Mouse (Mus musculus) macrophage (primary cell): ENCODE measurements around the gene Lypd6b. TPM values are rescaled to one million over a fixed set of nuclear protein-coding genes. Genes with fewer than 3 reads are reported as not detected.

Source experiments
- H3K27ac ChIP-seq: fragments of 350-480 bp; formaldehyde crosslinking; 2 replicates; pipeline ENCODE4 v1.9.0; 2021
- H3K36me3 ChIP-seq: fragments of 350-480 bp; formaldehyde crosslinking; 2 replicates; pipeline ENCODE4 v1.9.0; 2021; ENCODE audit errors: inconsistent target
- H3K4me3 ChIP-seq: fragments of 350-480 bp; formaldehyde crosslinking; 2 replicates; pipeline ENCODE4 v1.9.0; 2021; ENCODE audit errors: inconsistent target
- H3K79me2 ChIP-seq: fragments of 350-480 bp; formaldehyde crosslinking; 2 replicates; pipeline ENCODE4 v1.9.0; 2021; ENCODE audit errors: inconsistent target
- WGBS: methylation state at CpG from one replicate; pipeline ENCODE4 v1.1.7; 2026; ENCODE audit warnings: inconsistent platforms; ENCODE audit not compliant: missing documents; 5-methylcytosine and 5-hydroxymethylcytosine counted together
- polyA plus RNA-seq: library from polyadenylated mRNA; stranded (reverse); fragments of 250-400 nt; gene quantifications from 3 replicates; pipeline ENCODE4 v1.2.4, GENCODE M21; 2018; ENCODE audit warnings: inconsistent platforms

The Lypd6b gene
- polyA plus RNA-seq, 1 experiment from 2014 or later = not detected

DNA sequence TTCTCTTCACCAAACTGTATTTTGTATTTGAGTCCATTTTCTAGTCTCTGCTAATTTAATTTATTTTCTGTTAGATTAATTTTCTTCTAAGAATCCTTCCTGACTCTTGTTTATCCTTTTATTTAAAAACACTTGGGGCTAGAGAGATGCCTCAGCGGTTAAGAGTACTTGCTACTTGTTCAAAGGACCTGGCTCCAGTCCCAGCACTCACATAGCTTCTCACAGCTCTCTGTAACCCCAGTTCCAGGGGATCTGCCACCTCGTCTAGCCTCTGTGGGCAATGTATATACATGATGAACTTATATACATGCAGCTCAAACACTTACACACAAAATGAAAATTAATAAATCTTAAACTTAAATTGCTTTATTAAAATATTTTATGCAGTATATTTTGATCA is 103.2 kb downstream of the Lypd6b start:
- Histone ChIP-seq H3K79me2 (no peaks in the 10 kb centered on the region), H3K4me3 (no peak overlapping the region), H3K27ac (no peak overlapping the region), H3K36me3 (no peaks in the 10 kb centered on the region)
- 80% methylated on average over 2 of the region's 2 CpGs for WGBS

GRCm38 (mm10) chr2:49909838-49910407 is 122.4 kb downstream of the Lypd6b start:
- Histone ChIP-seq H3K36me3 (no peaks in the 10 kb centered on the region), H3K27ac (no peak overlapping the region), H3K4me3 (no peak overlapping the region), H3K79me2 (no peaks in the 10 kb centered on the region)
- 79% methylated on average over 6 of the region's 6 CpGs for WGBS

DNA sequence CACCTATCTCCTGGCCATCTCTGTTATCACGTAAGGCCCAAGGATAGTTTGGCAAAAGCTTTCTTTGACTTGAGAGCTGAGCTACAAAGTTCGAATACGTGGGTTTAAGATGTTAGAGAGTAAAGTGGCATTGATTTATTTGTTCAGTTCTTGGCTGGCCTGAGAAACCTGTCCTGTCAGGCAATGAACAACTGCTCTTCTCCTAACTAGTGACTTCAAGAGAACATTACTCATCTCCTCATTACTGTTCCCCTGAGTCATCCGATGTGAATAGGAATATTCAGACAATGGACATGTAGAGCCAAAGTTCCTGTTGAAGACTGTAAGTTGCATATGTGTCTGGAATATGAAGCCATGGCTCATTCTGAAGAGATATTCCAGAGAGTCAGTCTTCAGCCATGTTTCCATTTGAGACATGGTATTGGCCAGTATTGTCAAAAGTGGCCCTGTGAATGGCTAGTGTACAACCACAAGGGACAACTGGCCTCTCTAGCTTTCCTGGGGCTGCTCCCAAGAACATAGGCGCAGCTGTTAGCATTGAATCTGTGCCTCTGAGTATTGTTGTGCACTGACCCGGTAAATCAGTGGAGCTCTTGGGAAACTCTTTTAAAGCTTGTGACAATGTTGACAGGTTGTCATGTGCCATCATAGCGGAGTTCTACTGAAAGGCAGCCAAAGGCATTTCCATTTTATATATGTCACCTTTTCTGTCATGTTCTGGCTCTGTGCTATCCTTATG is 124.0 kb downstream of the Lypd6b start:
- Histone ChIP-seq H3K27ac (no peak overlapping the region), H3K4me3 (no peak overlapping the region), H3K79me2 (no peaks in the 10 kb centered on the region), H3K36me3 (no peaks in the 10 kb centered on the region)
- 91% methylated on average over 7 of the region's 7 CpGs for WGBS

DNA sequence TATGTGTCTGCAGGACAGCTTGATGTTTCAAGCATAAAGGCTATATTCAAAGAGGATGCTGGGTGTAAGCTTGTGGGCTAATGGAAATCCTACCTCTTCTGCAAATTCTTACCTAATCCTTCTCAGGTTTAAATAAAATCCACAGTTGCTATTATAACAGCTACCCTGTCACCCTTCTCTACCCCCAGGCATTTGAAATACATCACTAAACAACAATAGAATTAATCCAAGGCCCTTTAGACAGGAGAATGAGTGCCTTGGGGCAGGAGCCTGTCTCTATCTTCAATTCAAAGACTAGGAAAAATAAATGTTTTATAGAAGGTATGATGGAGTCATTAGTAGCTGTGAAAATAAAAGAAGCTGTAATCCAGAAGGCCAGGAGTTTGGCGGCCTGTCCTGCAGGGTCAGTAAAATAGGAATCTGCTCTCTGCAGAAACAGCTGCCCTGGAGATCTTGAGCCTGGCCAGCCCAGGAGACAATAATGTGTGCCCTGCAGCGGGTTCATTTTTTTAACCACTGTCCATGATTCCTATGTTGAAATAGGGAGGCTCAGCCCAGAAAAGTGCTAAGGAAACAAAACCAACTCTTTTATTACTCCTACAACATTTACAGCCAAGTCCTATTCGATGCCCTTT is 124.9 kb downstream of the Lypd6b start:
- no peak overlapping the region for H3K27ac ChIP-seq
- 89% methylated on average over 3 of the region's 3 CpGs for WGBS
- no peaks in the 10 kb centered on the region for H3K79me2 ChIP-seq
- H3K4me3 ChIP-seq = no peak overlapping the region
- H3K36me3 ChIP-seq = no peaks in the 10 kb centered on the region

DNA sequence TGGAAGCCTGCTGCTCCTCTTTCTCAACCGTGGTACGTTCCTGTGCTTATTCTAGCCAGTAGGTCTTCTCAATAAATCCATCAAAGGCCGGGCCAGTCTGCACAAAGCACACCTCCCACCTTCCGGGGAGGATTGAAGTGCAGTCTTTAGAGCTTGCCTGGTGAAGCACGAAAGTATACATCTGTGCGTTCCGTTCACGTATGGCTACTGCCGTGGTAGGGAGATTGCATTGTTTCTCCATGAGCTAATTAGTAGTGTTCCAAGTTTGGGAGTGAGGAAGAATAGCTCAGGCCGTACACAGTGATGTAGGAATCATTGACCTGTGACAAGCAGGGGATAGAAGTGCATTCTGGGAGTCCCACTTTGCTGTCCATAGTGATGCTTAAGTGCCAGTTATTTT is 130.0 kb downstream of the Lypd6b start:
- H3K79me2 ChIP-seq = no peaks in the 10 kb centered on the region
- no peaks in the 10 kb centered on the region for H3K36me3 ChIP-seq
- no peak overlapping the region for H3K27ac ChIP-seq
- 93% methylated on average over 10 of the region's 10 CpGs for WGBS
- H3K4me3 ChIP-seq = no peak overlapping the region

GRCm38 (mm10) chr2:49918132-49918531 is 130.6 kb downstream of the Lypd6b start:
- H3K27ac ChIP-seq = no peak overlapping the region
- no peaks in the 10 kb centered on the region for H3K79me2 ChIP-seq
- no peak overlapping the region for H3K4me3 ChIP-seq
- 91% methylated on average over 4 of the region's 4 CpGs for WGBS
- no peaks in the 10 kb centered on the region for H3K36me3 ChIP-seq

GRCm38 (mm10) chr2:49918692-49919091 is 131.2 kb downstream of the Lypd6b start:
- H3K79me2 ChIP-seq = no peaks in the 10 kb centered on the region
- H3K4me3 ChIP-seq = no peak overlapping the region
- 31% methylated on average over 9 of the region's 9 CpGs for WGBS
- no peaks in the 10 kb centered on the region for H3K36me3 ChIP-seq
- no peak overlapping the region for H3K27ac ChIP-seq

DNA sequence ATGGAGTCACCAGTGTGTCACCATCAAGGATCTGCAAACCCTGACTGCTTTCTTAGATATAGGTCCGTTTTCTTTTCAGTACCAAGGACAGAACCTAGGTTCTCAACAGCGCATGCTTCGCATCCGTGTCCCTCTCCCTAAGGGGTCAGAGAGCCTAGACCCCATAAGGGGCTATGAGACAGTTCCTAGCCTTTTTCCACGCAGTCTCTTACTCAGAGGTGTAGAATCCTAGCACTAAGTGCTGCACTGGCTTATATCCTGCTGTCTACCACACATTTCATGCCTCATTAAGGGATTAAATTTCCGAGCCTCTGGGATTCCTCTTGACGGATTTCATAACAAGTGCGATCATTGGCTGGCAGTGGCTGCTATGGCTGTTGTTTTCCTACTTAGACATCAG is 134.5 kb downstream of the Lypd6b start:
- no peak overlapping the region for H3K27ac ChIP-seq
- WGBS = 88% methylated on average over 8 of the region's 8 CpGs
- H3K4me3 ChIP-seq = no peak overlapping the region
- H3K36me3 ChIP-seq = no peaks in the 10 kb centered on the region
- H3K79me2 ChIP-seq = no peaks in the 10 kb centered on the region

- Histone ChIP-seq H3K4me3 (no peak overlapping the region), H3K79me2 (no peaks in the 10 kb centered on the region)
- WGBS = 82% methylated on average over 4 of the region's 4 CpGs
These were observed 135.3 kb downstream of the Lypd6b start for GRCm38 (mm10) chr2:49922810-49923209.

DNA sequence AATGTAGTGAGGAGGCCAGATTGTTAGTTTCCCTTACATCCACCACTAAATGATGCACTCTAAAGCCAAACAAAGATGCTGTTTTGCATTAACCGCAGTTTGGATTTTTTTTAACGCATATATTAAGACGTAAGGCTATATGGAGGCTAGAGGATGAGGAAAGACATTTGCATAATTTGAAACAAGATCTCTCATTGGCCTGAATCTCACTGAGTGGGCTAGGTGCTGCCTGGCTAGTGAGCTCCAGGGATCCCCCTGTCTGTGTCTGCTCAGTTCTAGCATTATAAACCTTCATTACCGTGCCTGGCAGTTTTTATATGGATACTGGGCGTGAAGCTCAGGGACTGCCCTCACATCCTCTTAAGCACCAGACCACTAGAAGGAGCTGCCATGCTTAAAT is 138.7 kb downstream of the Lypd6b start:
- Histone ChIP-seq H3K27ac (no peak overlapping the region), H3K36me3 (no peaks in the 10 kb centered on the region), H3K4me3 (no peak overlapping the region), H3K79me2 (no peaks in the 10 kb centered on the region)
- WGBS = 97% methylated on average over 5 of the region's 5 CpGs

More at GRCm38 (mm10) chr2:49922810-49923209, 135.3 kb downstream of the Lypd6b start:
- Histone ChIP-seq H3K36me3 (no peaks in the 10 kb centered on the region), H3K27ac (no peak overlapping the region)

GRCm38 (mm10) chr2:49927362-49927761 is 139.9 kb downstream of the Lypd6b start:
- Histone ChIP-seq H3K79me2 (no peaks in the 10 kb centered on the region), H3K4me3 (no peak overlapping the region), H3K36me3 (no peaks in the 10 kb centered on the region), H3K27ac (no peak overlapping the region)
- 0% methylated on average over 1 of the region's 1 CpGs for WGBS

- H3K4me3 ChIP-seq = no peak overlapping the region
- no peak overlapping the region for H3K27ac ChIP-seq
- no peaks in the 10 kb centered on the region for H3K36me3 ChIP-seq
- WGBS = 97% methylated on average over 3 of the region's 3 CpGs
- H3K79me2 ChIP-seq = no peaks in the 10 kb centered on the region
These were observed 142.4 kb downstream of the Lypd6b start for GRCm38 (mm10) chr2:49929931-49930330.

DNA sequence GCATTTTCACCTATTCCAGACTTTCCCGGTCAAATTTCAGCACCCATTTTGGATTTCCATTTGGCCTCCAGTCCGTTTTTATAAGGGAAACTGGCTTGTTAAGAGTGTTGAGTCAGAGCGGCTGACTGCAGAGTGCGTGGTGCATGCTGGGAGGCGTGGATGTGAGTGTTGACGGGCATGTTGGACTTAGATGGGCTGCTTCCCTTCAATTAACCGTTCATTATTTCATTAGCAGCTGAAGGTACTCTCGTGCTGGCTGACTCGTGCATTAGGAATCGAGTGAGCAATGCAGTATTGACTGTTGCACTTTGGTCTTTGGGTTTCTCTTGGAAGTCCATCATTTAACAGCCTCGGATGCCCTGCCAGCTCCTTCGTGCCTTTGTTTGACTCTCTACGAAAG is 150.1 kb downstream of the Lypd6b start:
- Histone ChIP-seq H3K27ac (no peak overlapping the region), H3K79me2 (no peaks in the 10 kb centered on the region), H3K36me3 (no peaks in the 10 kb centered on the region), H3K4me3 (no peak overlapping the region)
- WGBS = 88% methylated on average over 13 of the region's 13 CpGs

DNA sequence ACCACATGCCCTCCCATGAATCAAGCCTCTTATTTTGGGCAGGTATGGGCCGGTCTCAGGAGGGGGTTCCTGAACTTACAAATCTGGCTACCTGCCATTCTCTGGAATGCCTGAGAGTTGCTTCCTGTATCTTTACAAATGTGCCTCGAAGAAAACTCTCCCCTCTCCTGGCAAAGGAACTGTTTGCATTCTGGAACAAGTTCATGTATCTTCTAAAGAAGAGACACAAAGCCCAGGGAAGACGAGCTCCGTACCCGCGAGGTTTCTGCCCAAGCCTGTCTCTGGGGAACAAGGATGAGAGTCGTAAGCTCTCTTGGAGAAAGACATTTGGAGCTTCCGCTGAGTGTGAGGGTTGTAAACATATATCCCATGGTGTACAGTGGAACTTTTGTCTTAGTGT is 150.8 kb downstream of the Lypd6b start:
- no peak overlapping the region for H3K4me3 ChIP-seq
- H3K79me2 ChIP-seq = no peaks in the 10 kb centered on the region
- WGBS = 93% methylated on average over 8 of the region's 8 CpGs
- no peak overlapping the region for H3K27ac ChIP-seq
- H3K36me3 ChIP-seq = no peaks in the 10 kb centered on the region

DNA sequence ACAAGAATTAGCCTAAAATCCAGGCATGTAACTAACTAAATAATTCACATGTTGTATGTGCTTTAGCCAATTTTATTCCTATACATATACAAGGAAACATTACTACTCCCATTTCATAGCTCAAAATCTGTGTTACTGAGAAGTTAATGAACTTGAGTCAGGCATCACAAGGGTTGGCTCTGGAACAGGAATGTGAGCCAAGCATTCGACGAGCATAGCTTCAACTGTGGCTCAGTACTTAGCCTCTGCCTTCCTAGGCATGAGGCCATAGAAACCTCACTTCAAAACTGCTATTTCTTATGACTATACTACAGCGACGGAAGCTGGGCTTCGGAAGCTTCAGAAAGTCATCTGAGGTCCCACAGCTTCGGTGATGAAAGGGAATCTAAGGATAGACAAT is 152.9 kb downstream of the Lypd6b start:
- no peak overlapping the region for H3K27ac ChIP-seq
- H3K36me3 ChIP-seq = no peaks in the 10 kb centered on the region
- 88% methylated on average over 6 of the region's 6 CpGs for WGBS

More for the DNA sequence above, 152.9 kb downstream of the Lypd6b start:
- Histone ChIP-seq H3K4me3 (no peak overlapping the region), H3K79me2 (no peaks in the 10 kb centered on the region)
